Mouse (Mus musculus) right cerebral cortex, postnatal 25 days (tissue): ENCODE data around the gene Ttc41.
A peak's percentile ranks its signal among the peaks of the same experiment; 100 is the strongest.

ENCODE experiments used
- DNase-seq: peaks from one replicate; pipeline ENCODE4 v3.0.0; 2022

The Ttc41 gene

DNA sequence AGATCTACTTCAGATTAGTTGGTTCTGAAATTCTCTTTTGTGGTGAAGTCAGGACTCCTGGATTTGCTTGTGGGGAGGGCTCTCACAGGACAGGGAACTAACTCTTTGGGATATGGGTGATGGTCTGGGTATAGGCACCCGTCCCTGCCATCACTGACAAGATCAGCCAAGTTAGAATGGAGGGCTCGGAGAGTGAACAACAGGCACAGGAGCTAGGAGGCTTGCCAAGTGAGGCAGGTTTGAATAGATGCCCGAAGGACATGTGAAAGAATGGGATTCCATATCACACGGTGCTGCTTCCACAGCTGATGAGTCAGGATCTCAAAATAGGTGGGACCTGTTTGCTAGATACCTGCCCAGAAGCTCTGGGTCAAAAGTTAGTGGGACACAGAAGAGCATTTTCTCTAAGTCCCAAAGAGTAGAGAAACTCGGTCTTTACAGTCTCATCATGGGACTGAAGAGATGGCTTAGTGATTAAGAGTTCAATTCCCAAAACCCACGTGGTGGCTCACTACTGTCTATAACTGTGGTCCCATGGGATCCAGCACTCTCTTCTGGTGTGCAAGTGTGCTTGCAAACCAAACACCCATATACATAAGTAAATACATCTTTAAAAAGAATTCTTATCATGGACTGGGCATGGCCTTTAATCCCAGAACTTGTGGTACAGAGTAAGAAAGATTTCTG lies 50.3 kb downstream of the Ttc41 start:
- DNase-seq = no peak

DNA sequence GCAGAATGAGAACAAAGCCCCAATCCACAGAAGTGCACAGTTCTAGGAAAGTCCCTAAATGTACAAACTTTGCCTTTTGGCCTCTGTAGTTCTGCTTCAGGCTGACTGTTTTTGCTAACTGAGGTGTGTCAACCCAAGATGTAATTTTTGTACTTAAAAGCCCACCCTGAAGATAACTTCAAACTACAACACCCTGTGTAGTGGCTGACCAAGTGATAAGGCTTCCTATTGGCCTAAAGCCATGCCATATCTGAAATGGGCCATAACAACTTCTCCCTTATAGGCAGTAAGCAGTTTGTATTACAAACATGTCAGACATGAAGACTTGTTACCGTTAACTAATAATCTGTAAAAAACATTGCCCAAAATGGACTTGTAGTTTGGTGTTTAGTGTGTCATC lies 52.1 kb downstream of the Ttc41 start:
- DNase-seq = no peak

DNA sequence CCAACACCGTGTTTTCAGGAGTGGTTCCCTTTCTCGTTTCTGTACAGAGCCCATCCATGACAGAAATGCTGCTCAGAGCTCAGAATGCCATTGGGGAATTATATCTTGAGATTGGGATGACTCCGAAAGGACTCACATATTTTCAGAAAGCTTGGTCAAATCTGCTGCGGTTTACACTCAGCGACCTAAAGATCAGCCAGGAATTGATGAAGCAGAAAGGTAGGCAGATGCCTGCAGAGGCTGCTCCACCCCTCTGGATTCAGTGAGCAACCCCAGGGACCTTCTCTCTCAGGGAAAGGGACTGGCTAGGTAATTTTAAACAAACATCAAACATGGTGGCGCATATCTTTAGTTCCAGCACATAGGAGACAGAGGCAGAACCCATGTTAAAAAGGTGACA lies 52.6 kb downstream of the Ttc41 start:
- no peak for DNase-seq

DNA sequence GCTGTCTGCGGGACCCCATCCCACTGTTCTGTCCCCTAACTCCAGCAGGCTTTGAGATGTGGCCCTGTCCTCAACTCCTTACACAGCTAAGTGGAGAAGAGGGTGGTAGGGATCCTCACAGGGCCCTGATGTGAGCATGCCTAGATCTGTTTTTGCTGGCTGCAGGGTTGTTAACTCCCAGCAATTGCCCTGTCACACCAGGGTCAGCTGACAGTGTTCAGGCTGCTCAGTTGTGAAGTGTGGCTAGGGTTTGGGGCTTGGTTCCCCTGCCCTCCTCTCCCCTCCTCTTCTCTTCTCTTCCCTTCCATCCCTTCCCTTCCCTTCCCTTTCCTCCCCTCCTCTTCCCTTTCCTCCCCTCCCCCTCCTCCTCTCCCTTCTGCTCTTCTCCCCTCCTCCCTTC lies 55.6 kb downstream of the Ttc41 start:
- DNase-seq = no peak

DNA sequence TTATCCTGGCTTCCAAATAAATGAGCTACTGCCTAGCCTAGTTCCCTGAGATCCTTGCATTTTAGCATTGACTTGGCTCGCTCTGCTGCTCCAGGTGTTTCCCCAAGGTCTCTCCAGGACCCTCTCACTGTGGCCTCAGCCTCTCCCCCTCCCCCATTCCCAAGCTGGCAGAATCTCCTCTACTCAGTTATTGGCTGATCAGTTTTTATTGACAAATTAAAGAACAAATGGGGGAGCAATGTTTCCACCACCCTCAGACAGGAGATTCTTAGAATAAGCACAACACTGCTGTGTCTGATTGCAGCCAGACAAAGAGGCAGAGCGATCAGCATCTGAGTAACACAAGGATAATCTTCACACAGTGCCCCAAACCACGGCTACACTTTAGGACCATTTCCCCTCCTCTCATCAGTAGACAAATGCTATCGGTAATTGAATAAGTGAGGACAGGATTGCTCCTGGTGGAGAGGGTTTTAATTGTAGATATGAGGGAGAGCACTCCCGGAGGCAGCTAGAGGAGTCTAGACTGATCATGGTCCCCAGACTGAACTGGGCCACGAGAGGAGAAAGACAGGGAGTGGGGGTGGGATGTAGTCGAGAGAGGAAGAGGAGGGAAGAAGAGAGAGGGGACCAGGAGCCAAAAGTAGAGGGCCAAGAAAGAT lies 56.2 kb downstream of the Ttc41 start:
- DNase-seq = no peak

DNA sequence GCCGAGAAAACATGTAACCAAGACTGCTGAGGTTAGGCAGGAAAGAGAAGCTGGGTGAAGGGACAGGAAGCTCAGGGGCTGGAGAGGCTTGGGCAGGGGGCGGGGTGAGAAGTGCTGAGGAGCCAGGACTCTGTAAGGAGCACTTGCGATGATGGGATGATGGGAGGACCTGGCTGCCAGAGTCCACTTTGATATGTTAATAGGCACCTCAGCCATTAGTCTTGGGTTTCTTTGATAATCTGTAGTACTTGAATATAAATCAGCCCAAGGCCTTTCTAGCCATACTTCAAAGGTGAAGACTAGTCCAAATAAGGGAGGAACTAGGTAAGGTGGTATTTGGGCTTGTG lies 56.7 kb downstream of the Ttc41 start:
- no peak for DNase-seq

DNA sequence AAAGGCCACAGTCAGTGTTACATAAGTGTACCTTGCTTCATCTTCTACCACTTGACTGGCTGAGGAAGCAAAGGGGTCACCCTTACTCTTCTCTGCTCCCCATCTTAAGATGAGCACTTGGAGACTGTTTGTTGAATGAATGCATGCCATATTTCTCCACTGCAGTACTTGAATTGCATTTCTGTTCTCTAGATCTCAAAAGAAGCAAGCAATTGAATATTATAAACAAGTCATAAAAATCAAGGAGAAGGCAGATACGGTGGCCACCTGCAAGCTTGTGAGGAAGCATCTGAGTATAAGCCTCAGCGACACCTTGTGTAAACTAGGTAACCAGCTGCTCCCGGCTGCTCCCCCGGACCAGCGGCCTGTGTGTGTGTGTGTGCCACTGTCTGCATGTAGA lies 58.1 kb downstream of the Ttc41 start, which contains the start of gene Gm49358:
Gm49358 (plus strand) TSS at position 301 of the 400 bp plus-strand sequence.
- no peak for DNase-seq

GRCm38 (mm10) chr10:86765344-86765966 lies 59.8 kb downstream of the Ttc41 start:
- DNase-seq = no peak

- DNase-seq = no peak
These were observed 63.6 kb downstream of the Ttc41 start for GRCm38 (mm10) chr10:86769216-86769615.

DNA sequence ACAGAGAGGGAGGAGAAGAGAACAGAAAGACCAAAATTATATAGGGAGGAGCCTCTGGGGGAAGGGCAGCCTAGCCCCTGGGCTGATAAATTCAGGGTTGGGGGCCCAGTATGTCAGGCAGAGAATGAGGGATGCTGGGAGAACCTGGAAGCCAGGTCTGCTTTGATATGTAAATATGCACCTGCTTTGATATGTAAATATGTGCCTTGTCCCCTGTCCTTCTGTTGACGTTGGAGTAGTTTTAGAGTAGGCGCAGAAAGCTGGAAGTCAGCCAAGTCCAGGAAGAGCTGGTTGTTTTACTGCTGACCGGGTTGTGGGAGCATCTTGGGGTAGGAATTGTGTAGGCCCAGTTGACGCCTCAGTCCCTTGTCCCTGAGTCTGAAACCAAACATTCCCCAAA lies 64.2 kb downstream of the Ttc41 start:
- DNase-seq = no peak

DNA sequence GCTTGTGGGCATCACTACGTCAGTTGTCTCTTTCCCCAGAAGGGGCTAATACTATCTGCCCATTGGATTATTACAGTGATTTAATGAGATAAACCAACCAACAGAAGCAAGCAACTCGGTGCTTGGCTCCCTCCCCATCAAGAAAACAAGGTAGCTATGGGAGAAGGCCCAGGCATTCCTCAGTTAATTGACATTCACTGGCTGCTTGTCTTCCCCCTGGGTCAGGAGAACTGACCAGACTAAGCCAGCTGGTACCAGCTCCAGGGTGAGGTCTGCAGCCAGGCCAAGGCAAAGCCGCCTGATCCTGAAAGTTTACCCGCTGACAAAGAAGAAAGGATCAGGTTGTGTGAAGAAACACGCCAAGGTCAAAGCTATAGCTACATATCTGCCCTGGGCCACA lies 66.1 kb downstream of the Ttc41 start:
- no peak for DNase-seq

DNA sequence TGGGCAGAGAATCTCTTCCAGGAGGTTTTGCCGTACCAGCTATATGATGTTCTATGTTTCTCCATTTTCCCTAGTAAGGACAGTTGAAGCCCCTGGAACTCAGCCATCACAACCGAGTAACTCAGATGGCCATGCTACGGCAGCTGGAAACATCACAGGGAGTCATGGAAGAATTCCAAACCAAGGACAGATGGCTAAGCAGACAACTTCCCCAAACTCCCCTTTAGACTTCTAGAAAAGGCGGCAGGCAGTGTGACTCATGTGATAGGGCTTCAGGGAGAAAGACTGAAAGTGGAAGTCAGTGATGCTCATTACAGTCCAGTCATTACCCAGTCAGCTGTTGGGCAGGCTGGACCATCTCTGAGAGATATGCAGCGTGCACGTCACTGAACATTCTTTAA lies 66.6 kb downstream of the Ttc41 start:
- no peak for DNase-seq

GRCm38 (mm10) chr10:86773360-86773759 lies 67.7 kb downstream of the Ttc41 start:
- no peak for DNase-seq

DNA sequence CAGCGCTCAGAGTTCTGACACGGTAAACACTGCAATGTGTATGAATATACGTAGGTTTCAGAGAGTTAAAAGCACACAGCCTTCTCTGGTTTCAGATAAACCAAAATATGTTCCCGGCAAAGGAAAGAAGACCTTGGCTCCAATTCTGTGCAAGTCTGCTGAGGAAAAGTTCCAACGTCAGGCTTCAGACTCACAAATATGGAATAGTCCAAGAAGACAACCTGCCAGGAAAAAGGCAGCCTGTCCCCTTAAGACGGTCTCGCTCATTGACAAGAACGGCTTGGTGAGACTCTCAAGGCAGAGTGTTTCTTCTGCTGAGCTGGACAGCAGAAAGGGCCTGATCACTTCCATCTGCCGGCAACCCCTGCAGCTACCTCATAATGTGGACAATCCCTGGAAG lies 70.7 kb downstream of the Ttc41 start:
- DNase-seq = no peak

DNA sequence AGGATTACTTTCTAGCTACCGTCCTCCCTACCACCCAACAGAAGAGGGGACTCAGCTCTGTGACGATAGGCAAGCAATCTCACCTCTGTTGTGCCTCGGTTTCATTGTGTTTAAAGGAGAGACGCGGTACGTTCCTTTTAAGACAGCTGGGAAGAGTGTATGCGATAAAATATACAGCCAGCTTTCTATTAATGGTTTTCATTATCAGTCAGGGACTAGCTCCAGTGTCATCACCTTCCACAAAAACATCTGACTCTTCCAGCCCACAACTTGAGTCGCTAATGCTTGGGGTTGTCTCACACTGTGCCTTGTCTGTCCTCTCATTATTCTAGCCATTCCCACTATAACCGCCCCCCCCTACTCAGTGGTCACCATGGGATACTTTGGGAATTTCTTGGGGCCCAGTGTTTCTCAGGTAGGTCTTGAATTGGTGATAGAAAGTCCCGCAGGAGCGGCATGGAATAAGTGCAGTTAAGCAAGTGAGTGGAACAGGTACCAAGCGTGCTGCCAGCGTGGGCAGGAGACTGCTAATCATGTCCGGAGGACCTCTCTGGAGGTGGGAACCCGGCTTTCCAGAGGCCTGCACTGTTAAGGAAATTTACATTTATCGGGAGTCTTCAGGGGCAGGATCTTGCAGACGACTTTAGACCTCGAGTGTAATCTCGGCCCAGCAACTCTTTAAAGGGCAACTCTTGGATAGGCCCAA lies 72.2 kb downstream of the Ttc41 start:
- no peak for DNase-seq

GRCm38 (mm10) chr10:86778398-86779116 lies 72.9 kb downstream of the Ttc41 start, which contains the start of gene Nt5dc3:
Gene Nt5dc3, plus strand, starts transcription at chr10:86779005.
- DNase-seq = peak; percentile 90

DNA sequence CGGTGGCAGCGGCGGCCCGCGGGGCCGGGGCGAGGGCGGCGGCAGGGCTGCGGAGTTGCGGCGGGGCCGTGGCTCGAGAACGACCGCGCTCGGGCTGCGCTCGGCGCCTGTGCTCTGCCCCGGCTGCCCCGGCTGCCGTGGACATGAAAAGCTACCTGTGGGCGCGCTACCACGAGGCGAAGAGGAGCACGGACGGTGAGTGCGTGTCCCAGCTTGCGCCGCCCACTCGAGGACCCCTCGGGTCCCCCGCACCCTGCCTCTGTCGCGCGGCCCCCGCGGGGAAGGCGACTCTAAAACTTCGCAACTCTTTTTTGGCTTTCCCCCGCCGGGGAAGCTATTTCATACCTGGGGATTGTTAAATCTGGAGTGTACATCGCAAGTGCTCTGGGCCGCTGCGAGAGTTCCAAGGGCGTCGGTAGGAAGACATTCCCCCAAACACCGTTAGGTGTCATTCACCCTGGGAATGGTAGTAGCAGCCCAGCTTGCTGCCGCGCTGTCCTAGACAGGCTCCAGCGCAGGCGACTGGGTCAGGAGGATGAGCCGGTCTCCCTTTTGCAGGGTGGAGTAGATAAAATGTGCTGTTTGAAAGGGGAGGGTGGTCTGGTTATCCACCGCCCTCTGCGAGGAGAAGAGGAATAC lies 73.6 kb downstream of the Ttc41 start:
- DNase-seq = no peak

DNA sequence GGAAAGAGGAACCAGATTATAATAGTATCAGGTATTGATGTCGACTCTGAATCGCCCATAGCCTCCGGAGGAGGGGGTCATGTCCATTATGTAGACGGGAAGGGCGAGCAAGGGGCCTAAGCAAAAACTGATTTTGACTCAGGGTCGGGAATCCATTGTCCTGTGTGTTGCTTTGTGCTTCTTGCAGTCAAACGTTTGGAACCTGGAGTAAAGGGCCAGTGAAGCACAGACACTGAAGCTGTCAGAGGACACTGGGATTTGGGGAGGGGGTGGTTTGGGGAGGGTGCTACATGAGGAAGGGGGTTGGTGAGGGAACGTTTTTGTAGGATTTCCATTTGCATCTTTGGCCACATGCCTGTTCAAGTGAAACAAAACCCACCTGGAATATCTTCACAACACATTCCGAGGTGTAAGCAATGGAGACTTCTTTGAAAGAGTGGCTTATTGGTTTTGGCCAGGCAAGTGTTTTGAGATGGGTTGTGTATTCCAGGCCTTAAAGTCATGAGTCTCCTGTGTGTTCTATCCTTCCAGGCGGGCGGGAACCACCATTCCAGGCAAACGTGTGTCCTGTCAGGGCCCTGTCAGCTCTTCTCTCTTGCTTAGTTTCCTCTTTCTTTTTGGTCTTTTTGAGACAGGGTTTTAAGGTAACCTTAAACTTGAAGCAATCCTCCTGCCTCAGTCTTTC lies 74.3 kb downstream of the Ttc41 start:
- no peak for DNase-seq

- no peak for DNase-seq
These were observed 76.0 kb downstream of the Ttc41 start for GRCm38 (mm10) chr10:86781641-86782040.

- DNase-seq = no peak
These were observed 77.0 kb downstream of the Ttc41 start for GRCm38 (mm10) chr10:86782656-86783055.

GRCm38 (mm10) chr10:86783561-86783960 lies 78.0 kb downstream of the Ttc41 start:
- DNase-seq = no peak

DNA sequence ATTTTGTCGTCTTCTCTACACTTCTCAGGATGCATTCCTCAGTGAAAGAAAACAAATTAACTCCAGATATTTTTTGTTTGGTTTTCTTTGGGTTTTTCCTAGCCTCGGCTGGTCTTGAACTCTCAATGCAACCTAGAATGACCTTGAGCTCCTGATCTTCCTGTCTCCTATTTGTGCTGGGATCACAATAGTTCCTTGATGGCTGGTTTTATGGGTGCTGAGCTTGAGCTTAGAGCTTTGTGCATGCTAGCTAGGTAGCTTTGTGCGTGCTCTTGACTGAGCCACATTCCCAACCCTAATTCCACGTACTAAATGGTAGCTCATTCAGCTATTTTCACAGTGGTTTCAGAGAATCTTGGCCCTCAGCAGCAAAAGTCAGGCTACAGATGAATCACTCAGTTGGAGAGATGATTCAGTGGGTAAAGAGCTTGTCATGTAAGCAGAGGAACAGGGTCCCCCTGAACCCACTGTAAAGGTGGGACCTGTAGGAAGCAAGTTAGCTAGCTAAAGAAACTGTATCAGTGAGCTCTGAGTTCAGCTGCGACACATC lies 78.6 kb downstream of the Ttc41 start:
- DNase-seq = no peak
